Mouse (Mus musculus): Measurements from ENCODE around the gene Baz2b. TPM values are rescaled to one million over a fixed set of nuclear protein-coding genes. Genes with fewer than 3 reads are reported as not detected.
"Not testable (repeated sequence)": the region's sequence is repeated elsewhere in the genome, so short reads cannot be mapped to it uniquely, and the experiment has no call there.

Gene Baz2b
- polyA plus RNA-seq, 1 experiment: 59.0 TPM

- Histone ChIP-seq H3K27ac (replicated peaks; ENCODE audit: low read depth, low read length) (peak overlapping the region; percentile 97), H3K4me3 (ENCODE audit: insufficient read depth, low read depth, low read length) (no peak overlapping the region), H3K4me1 (ENCODE audit: control insufficient read depth, insufficient read depth, insufficient read length, low read length) (peaks cover 12% of the 10 kb centered on the region)
These were observed 132.8 kb downstream of the Baz2b start for GRCm38 (mm10) chr2:60076800-60077199.

GRCm38 (mm10) chr2:60076025-60076424 is 133.6 kb downstream of the Baz2b start:
- peaks cover 12% of the 10 kb centered on the region for H3K4me1 ChIP-seq (ENCODE audit: control insufficient read depth, insufficient read depth, insufficient read length, low read length)
- peak overlapping the region; percentile 28 for H3K27ac ChIP-seq (replicated peaks; ENCODE audit: low read depth, low read length)
- no peak overlapping the region for H3K4me3 ChIP-seq (ENCODE audit: insufficient read depth, low read depth, low read length)

GRCm38 (mm10) chr2:60073798-60074197 is 135.8 kb downstream of the Baz2b start:
- not testable (repeated sequence) for H3K27ac ChIP-seq (replicated peaks; ENCODE audit: low read depth, low read length); H3K4me1 ChIP-seq (ENCODE audit: control insufficient read depth, insufficient read depth, insufficient read length, low read length); H3K4me3 ChIP-seq (ENCODE audit: insufficient read depth, low read depth, low read length)

- peaks cover 7% of the 10 kb centered on the region for H3K4me1 ChIP-seq (ENCODE audit: control insufficient read depth, insufficient read depth, insufficient read length, low read length)
- H3K4me3 ChIP-seq (ENCODE audit: insufficient read depth, low read depth, low read length): no peak overlapping the region
- H3K27ac ChIP-seq (replicated peaks; ENCODE audit: low read depth, low read length): peak overlapping the region; percentile 25
These were observed 137.8 kb downstream of the Baz2b start for GRCm38 (mm10) chr2:60071813-60072212.

- Histone ChIP-seq H3K4me3 (ENCODE audit: insufficient read depth, low read depth, low read length) (no peak overlapping the region), H3K27ac (replicated peaks; ENCODE audit: low read depth, low read length) (peak overlapping the region; percentile 19)
These were observed 138.7 kb downstream of the Baz2b start for GRCm38 (mm10) chr2:60070938-60071337.

GRCm38 (mm10) chr2:60068468-60068867 is 141.2 kb downstream of the Baz2b start:
- no peak overlapping the region for H3K27ac ChIP-seq (replicated peaks; ENCODE audit: low read depth, low read length)
- peaks cover 5% of the 10 kb centered on the region for H3K4me1 ChIP-seq (ENCODE audit: control insufficient read depth, insufficient read depth, insufficient read length, low read length)
- H3K4me3 ChIP-seq (ENCODE audit: insufficient read depth, low read depth, low read length): no peak overlapping the region

More at GRCm38 (mm10) chr2:60070938-60071337, 138.7 kb downstream of the Baz2b start:
- H3K4me1 ChIP-seq (ENCODE audit: control insufficient read depth, insufficient read depth, insufficient read length, low read length): peaks cover 7% of the 10 kb centered on the region

- Histone ChIP-seq H3K27ac (replicated peaks; ENCODE audit: low read depth, low read length) (no peak overlapping the region), H3K4me1 (ENCODE audit: control insufficient read depth, insufficient read depth, insufficient read length, low read length) (no peaks in the 10 kb centered on the region), H3K4me3 (ENCODE audit: insufficient read depth, low read depth, low read length) (no peak overlapping the region)
These were observed 144.2 kb downstream of the Baz2b start for GRCm38 (mm10) chr2:60065415-60065814.

- no peak overlapping the region for H3K4me3 ChIP-seq (ENCODE audit: insufficient read depth, low read depth, low read length)
- peaks cover 13% of the 10 kb centered on the region for H3K4me1 ChIP-seq (ENCODE audit: control insufficient read depth, insufficient read depth, insufficient read length, low read length)
- no peak overlapping the region for H3K27ac ChIP-seq (replicated peaks; ENCODE audit: low read depth, low read length)
These were observed 149.4 kb downstream of the Baz2b start for GRCm38 (mm10) chr2:60060185-60060775.

GRCm38 (mm10) chr2:60059300-60059699 is 150.3 kb downstream of the Baz2b start:
- Histone ChIP-seq H3K4me1 (ENCODE audit: control insufficient read depth, insufficient read depth, insufficient read length, low read length) (peaks cover 17% of the 10 kb centered on the region), H3K4me3 (ENCODE audit: insufficient read depth, low read depth, low read length) (no peak overlapping the region), H3K27ac (replicated peaks; ENCODE audit: low read depth, low read length) (peak overlapping the region; percentile 31; the same call in 1 of the 2 replicates)

- Histone ChIP-seq H3K4me1 (ENCODE audit: control insufficient read depth, insufficient read depth, insufficient read length, low read length) (peaks cover 24% of the 10 kb centered on the region), H3K27ac (replicated peaks; ENCODE audit: low read depth, low read length) (peak overlapping the region; percentile 46; the same call in 1 of the 2 replicates), H3K4me3 (ENCODE audit: insufficient read depth, low read depth, low read length) (no peak overlapping the region)
These were observed 153.6 kb downstream of the Baz2b start for GRCm38 (mm10) chr2:60056043-60056442.

GRCm38 (mm10) chr2:60054808-60055535 is 154.7 kb downstream of the Baz2b start:
- Histone ChIP-seq H3K27ac (replicated peaks; ENCODE audit: low read depth, low read length) (peak overlapping the region; percentile 94), H3K4me1 (ENCODE audit: control insufficient read depth, insufficient read depth, insufficient read length, low read length) (peaks cover 31% of the 10 kb centered on the region), H3K4me3 (ENCODE audit: insufficient read depth, low read depth, low read length) (no peak overlapping the region)

GRCm38 (mm10) chr2:60053222-60054010 is 156.2 kb downstream of the Baz2b start:
- no peak overlapping the region for H3K27ac ChIP-seq (replicated peaks; ENCODE audit: low read depth, low read length)
- peaks cover 28% of the 10 kb centered on the region for H3K4me1 ChIP-seq (ENCODE audit: control insufficient read depth, insufficient read depth, insufficient read length, low read length)
- H3K4me3 ChIP-seq (ENCODE audit: insufficient read depth, low read depth, low read length): no peak overlapping the region

- H3K27ac ChIP-seq (replicated peaks; ENCODE audit: low read depth, low read length): peak overlapping the region; percentile 59
- no peak overlapping the region for H3K4me3 ChIP-seq (ENCODE audit: insufficient read depth, low read depth, low read length)
- H3K4me1 ChIP-seq (ENCODE audit: control insufficient read depth, insufficient read depth, insufficient read length, low read length): peaks cover 28% of the 10 kb centered on the region
These were observed 158.8 kb downstream of the Baz2b start for GRCm38 (mm10) chr2:60050667-60051460.

GRCm38 (mm10) chr2:60049889-60050288 is 159.8 kb downstream of the Baz2b start:
- H3K4me1 ChIP-seq (ENCODE audit: control insufficient read depth, insufficient read depth, insufficient read length, low read length): peaks cover 23% of the 10 kb centered on the region
- H3K27ac ChIP-seq (replicated peaks; ENCODE audit: low read depth, low read length): no peak overlapping the region
- no peak overlapping the region for H3K4me3 ChIP-seq (ENCODE audit: insufficient read depth, low read depth, low read length)

- no peak overlapping the region for H3K4me3 ChIP-seq (ENCODE audit: insufficient read depth, low read depth, low read length)
- no peak overlapping the region for H3K27ac ChIP-seq (replicated peaks; ENCODE audit: low read depth, low read length)
- H3K4me1 ChIP-seq (ENCODE audit: control insufficient read depth, insufficient read depth, insufficient read length, low read length): peaks cover 21% of the 10 kb centered on the region
These were observed 160.3 kb downstream of the Baz2b start for GRCm38 (mm10) chr2:60049351-60049750.

Measured in brown adipose tissue, adult 24 weeks (tissue).